Mouse (Mus musculus) kidney, adult 11 months (tissue): ENCODE data around the gene Myo5c.

Experiments
- DNase-seq: peaks from one replicate; pipeline ENCODE4 v3.0.0; 2022

Myo5c gene

GRCm38 (mm10) chr9:75282830-75283229 is 51.0 kb downstream of the Myo5c start:
- DNase-seq: peak; percentile 34

DNA sequence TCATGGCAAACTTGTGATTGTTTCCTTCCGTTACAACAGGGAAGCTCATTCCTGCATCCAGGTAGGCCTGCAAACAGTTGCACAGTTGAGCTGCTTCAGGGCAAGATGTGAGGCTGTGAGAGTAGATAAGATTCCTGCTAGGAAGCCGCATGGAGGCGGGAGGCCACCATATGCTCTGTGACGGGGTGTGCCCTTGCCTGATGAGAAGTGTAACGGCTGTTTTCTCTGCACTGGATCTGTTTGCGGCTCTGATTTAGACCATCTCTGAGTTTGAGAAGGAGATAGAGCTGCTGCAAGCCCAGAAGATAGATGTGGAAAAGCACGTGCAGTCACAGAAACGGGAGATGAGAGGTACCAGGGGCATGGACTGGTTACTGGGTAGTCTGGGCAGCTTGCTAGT is 51.8 kb downstream of the Myo5c start:
- DNase-seq: no peak

DNA sequence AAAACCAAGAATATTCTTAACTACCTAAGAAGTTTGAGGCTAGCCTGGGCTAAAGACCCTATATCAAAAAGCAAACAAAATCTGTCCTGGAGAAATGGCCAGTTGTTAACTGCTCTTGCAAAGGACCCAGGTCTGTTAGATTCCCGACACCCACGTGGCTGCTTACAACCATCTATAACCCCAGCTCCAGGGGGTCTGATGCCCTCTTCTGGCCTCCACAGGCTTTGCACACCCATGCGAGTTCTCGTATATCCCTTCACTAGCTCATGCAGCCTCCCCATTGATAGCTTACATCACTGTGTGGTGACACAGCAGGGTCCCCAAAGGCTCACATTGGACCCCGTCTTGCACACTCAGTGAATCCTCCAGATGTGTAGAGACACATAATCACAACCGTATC is 53.5 kb downstream of the Myo5c start:
- no peak for DNase-seq

- no peak for DNase-seq
Observed at GRCm38 (mm10) chr9:75287636-75288035, 55.8 kb downstream of the Myo5c start.

- no peak for DNase-seq
Observed at GRCm38 (mm10) chr9:75289545-75289944, 57.7 kb downstream of the Myo5c start.

DNA sequence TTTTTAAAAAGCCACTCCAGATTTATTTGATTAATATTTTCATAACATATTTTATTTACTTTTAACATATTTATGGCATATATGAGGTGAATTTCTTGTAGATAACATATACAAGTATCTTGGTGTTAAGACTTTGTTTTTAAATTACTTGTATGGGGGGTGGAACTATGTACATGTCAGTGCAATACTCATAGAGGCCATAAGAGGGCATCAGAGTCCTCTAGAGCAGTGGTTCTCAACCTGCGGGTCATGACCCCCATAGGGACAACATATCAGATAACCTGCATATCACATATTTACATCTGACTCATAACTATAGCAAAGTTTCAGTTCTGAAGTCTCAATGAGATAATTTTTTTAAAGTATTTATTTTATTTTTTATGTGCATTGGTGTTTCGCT is 67.5 kb downstream of the Myo5c start:
- no peak for DNase-seq

- DNase-seq: no peak
Observed at GRCm38 (mm10) chr9:75303033-75303432, 71.2 kb downstream of the Myo5c start.

DNA sequence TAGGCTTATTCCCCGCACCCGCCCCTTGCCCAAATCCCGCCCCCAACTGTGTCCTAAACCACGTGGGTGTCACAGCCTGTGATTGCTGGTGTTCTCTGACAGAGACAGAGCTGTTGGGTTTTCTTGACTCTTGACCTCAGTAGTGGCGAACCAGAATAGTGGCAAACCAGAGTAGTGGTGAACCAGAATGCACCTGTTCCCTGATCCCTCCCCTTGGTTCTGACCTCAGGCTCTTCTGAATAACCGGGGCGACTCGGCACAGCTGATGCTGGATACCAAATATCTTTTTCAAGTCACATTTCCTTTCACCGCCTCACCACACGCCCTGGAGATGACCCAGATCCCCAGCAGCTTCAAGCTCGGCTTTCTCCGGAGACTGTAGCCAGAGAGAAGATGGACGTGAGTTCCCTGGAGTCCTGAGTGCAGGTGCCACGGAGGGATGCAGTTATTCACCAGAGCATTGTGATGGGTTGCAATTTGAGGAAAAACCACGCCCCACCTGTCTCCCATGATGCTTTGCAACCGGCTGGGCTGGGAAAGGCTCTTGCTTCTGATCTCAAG is 72.0 kb downstream of the Myo5c start:
- DNase-seq: no peak

DNA sequence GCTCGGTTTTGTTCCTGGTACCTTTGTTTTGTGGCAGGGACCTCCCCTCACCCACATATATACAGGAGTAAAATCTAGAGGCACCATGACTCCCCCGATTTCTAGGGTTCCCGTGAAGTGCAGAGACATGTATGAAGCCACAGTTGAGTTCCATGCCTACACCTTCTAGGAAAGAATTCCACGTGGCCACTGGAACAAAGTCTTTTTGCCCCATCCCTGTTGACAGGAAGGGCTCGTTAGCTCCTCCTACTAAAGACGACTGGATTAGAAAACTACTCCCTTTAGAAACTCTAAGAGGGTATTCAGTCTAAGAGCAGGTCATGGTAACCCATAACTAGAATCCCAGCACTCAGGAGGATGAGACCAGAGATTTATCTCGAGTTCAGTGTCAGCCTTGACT is 72.5 kb downstream of the Myo5c start:
- no peak for DNase-seq

DNA sequence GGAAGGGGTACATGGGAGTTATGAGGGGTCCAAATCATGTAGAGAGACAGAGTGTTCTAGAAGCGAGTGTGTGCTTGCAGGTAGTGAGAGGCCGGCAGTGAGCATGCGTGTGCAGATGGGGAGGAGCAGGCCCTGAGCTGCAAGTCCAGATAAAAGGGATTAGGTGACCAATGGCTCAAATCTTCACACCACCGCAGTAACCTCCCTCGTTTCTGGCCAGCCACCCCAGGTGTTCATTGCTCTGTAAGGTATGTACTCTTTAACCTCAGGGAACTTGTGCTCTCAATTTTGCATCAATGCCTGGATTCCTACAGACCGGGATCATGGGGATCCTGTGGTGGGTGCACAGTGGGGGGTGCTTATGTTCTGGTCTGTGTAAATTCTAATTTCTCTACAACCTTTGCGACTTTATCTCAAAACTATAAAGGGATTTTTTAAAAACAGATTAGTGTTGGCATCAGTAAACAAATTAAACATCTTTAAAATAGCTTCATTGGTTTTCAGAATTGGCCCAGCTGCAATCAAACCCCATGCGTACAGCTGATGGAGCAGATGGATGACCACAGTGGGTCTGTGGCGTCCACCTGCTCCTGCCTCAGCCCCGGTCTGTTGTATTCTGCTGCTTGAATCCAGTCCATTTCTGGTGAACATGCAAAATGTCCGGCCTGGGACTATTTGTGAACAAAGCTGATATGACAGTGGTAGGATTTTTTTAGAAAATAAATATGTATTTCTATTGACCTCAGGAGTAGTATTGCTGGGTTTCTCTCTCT is 74.5 kb downstream of the Myo5c start, which contains the start of gene Gnb5:
Gene Gnb5, plus strand, starts transcription at position 163 of the 773 bp plus-strand sequence.
- no peak for DNase-seq

GRCm38 (mm10) chr9:75307015-75307414 is 75.2 kb downstream of the Myo5c start:
- DNase-seq: no peak

DNA sequence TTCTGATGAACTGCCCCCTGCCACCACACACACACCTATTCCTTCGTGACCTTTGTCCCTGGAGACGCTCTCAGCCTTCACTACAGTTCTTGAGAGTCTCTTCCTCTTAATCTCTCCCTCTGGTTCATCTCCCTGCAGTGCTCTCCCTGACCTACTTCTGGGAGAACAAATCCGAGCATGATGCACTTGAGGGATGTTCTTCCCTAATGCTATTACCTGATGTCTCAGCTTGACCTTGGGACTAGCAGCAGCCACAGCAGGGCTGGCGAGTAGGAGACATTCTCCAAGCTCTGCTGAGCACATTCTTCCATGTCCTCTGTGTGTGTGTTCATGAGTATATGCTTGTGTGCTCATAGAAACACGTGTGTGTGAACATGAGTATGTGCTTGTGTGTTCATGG is 76.8 kb downstream of the Myo5c start:
- no peak for DNase-seq

GRCm38 (mm10) chr9:75312008-75312407 is 80.2 kb downstream of the Myo5c start:
- peak; percentile 48 for DNase-seq

DNA sequence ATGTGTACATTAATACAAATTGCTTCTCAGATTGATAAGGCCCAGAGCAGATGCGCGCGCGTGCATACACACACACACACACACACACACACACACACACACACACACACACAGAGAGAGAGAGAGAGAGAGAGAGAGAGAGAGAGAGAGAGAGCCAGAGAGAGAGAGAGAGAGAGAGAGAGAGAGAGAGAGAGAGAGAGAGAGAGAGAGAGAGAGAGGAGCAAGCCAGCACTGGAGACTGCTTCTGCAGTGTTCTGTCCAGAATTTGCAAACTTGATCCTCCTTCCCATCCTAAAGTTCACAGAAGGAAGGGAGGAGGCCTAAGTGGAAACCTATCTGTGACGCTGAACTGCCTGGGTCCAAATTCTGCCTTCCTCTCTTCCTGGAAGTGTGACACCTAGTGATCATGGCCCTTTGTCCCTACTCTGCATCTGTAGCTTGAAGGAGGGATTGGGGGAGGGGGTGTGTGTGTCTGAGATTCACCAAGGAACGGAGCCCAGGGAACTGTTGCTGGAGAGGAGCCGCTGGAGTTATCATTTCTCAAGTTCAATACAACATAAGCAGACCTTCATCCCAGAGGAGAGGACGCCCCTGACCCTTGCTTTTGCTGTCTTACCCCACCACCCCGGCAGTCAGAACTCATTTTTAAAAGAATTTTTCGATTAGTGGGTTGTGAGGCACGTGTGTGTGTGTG is 81.5 kb downstream of the Myo5c start:
- no peak for DNase-seq

- peak; percentile 55 for DNase-seq
Observed at GRCm38 (mm10) chr9:75313832-75314516, 82.2 kb downstream of the Myo5c start.

GRCm38 (mm10) chr9:75314517-75315105 is 82.8 kb downstream of the Myo5c start:
- DNase-seq: no peak

DNA sequence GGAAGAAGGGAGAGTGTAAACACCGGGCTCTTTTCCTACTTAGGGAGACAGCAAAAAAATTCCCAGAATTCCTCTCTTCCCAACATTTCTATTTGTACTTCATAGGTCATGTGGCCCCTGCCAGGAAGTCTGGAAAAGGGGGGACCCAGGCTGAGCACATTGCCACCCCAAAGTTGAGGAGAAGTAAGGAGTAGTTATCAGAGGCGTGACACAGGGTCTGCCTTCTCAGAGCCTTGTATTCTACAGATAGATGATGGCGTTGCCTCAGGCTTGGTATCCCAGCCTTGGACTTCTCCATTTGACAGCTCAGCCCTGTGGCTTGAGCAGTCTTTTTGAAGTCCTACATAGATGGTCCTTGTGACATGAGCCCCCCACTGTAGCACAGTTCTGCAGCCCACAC is 83.4 kb downstream of the Myo5c start:
- DNase-seq: no peak

DNA sequence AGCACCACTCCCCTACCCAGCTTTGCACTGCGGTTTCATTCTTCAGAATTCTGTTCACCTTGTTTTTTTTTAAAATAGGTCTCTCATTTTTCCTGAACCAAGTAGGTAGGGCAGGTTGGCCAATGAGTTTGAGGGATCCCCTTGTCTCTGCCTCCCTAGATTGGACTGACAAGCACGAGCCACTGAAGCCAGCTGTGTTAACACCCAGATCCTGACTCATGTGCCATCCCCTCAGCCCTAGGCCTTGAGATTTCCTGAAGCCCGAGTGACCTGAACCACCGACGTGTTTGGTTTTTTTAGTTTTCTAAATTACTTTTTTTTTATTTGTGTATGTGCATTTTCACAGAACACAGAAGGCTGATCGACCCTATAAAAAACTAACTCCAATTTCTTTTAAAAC is 85.0 kb downstream of the Myo5c start:
- DNase-seq: no peak

DNA sequence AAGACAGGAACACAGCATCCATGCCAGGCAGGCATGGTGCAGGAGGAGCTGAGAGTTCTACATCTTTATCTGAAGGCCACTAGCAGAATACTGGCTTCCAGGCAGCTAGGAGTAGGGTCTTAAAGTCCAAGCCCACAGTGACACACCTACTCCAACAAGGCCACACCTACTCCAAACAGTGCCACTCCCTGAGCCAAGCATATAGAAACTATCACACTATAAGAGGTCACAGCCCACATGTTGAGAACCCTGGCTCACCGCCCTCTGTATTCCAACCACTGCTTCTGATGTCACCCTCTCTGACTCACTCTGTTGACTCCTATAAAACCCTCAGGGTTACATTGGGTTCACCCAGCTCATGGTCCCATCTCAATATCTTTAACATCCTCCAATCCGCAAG is 86.4 kb downstream of the Myo5c start:
- no peak for DNase-seq

DNA sequence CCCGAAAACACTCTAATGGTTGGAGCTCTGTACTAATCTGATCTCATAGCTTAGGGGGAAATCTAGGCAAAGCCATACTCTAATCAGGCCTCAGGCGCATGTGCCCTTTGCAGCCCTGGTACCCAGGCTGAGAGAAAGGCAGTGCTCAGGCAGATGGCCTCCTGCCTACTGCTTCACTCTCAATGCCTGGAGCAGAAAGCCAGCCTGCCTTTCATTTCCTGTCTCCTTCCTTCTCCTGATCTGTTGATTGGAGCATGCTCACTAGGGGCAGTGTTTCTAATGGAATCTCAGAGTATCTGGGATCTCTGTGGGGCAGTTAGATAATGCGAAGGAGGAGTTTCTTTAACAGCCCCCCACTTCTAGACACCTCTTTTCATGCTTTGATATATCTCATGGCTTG is 87.5 kb downstream of the Myo5c start:
- no peak for DNase-seq

GRCm38 (mm10) chr9:75322099-75322885 is 90.5 kb downstream of the Myo5c start:
- DNase-seq: no peak

- DNase-seq: no peak
Observed at GRCm38 (mm10) chr9:75328047-75328446, 96.2 kb downstream of the Myo5c start.
